Mouse (Mus musculus) heart, postnatal 4 days (tissue): Measurements from ENCODE around the gene Nthl1. TPM values are rescaled to one million over a fixed set of nuclear protein-coding genes. Genes with fewer than 3 reads are reported as not detected.

Experiments
- DNase-seq: peaks from one replicate; pipeline ENCODE4 v3.0.0; 2021
- total RNA-seq, 2 experiments: library from RNA; stranded (reverse); gene quantifications; 2 replicates each; pipeline ENCODE4 v1.2.3; 2021

Nthl1 gene
- total RNA-seq, 2 experiments from 2014 or later: 4.0 TPM

DNA sequence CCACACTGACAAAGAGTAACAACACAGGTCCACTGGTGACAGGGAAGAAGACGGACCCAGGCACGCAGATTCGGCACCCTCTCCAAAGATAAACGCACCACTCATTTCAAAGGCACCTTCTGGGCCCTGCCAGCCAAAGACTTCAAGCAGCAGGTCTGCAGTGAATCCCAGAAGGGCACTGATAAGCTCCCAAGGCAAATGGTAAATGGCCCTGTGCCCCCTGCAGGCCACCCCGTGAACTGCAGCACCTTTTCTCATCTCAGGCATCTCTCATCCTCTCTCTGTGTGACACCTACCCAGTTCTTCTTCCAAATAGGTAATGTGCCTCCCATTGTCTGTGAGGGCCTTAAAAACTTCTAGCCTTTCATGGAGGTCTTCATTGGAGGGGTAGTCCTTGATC is 3.8 kb upstream of the Nthl1 start:
- peak; percentile 81 for DNase-seq

GRCm38 (mm10) chr17:24630072-24630471 is 2.4 kb upstream of the Nthl1 start:
- no peak for DNase-seq

DNA sequence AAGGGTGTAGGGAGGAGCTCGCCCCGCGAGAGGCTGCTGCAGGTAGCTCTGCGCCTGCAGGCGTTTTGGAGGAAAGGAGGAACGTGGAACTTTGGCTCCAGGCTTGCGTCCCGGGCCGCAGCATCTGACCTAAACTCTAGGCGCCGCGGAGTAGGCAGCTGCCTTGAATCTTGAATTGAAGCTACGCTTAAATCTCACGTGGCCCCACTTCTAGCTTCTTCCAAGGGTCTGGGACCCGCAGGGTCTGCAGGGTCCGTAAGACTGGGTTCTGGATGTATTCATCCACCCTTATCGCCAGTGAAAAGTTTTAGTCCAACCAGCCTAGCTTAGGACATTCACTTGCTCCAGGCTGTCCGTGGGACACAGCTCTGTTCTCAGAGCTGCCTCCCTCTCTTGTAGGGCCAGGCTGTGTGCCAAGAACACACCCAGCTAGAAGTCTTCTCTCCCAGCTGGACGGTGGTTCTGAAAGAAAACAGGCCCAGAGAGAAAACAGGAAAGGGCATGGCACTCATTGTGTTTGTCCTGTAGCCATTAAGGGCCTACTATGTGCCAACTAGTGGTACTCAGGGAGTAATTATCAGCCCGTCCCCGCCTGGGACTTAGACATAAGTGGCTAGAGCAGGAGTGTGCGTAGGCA is 451 bp downstream of the Nthl1 start:
- DNase-seq: peak; percentile 80

DNA sequence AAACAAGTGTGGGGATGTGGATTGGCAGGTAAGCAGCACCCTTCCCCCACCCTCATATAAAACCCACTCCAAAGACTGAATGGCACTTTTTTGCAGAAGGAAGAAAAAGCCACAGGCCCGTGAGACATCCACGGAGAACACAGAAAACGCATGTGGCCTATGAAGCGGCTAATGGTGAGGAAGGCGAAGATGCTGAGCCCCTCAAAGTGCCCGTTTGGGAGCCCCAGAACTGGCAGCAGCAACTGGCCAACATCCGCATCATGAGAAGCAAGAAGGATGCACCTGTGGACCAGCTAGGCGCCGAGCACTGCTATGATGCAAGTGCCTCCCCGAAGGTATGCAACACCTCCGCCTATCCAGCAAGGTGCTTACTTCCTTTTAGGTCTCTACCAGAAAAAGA is 1.4 kb downstream of the Nthl1 start:
- no peak for DNase-seq

DNA sequence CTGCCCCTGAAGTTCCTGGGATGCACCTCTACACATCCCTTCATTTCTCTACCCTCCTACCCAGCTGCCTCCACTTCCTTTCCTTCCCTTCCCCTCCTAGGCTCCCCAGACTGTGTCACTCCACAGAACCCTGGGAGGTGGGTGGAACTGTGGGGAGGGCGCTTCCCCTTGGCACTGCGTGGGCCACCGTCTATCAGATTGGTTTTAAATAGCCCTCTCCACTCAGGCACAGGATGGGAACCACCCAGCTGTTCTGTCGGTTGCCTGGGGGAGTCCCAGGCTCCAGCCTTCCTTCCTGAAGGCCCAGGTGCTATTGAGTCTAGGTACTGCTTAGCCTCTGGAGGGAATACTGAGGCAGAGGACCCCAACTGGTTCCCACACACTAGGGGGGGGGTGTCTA is 2.5 kb downstream of the Nthl1 start:
- peak; percentile 28 for DNase-seq

- DNase-seq: no peak
Measured at GRCm38 (mm10) chr17:24635694-24636093, 3.2 kb downstream of the Nthl1 start.

GRCm38 (mm10) chr17:24636781-24637481 is 4.5 kb downstream of the Nthl1 start:
- DNase-seq: no peak

DNA sequence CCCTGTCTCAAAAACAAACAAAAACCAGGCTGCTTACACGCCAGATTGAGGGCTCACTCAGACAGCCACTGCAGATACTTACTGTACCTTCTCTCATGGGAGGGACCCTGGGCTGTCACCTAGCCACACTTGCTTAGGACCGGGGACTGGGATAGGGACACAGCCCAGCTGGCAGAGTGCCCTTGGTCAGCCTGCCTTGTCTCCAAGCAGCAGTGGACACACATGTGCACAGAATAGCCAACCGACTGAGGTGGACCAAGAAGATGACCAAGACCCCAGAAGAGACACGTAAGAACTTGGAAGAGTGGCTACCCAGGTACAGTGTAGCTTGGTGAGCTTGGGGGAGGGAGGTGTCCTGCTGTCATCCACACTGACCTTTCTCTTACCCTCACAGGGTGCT is 5.7 kb downstream of the Nthl1 start:
- DNase-seq: peak; percentile 48

- DNase-seq: peak; percentile 81
Measured at GRCm38 (mm10) chr17:24638840-24639239, 6.4 kb downstream of the Nthl1 start.

- DNase-seq: peak; percentile 45
Measured at GRCm38 (mm10) chr17:24639571-24639988, 7.1 kb downstream of the Nthl1 start.

DNA sequence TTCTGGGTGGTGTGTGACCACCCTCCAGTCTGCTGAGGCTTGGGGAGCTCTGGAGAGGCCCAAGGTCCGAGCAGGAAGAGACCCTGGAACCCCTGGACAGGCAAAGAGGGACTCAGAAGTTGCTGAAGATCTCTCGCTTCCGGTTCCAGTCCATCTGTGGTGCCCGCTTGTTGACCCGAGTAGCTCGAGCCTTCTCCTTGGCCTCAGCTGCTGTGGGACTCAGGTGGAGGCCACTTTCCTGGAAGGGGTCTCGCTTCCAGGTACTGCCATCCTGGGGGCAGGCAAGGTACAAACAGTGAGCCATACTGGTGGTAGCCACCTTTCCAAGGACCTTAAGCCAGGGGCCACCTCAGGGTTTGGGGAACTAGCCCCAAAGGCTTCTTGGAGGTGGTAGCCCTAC is 7.6 kb downstream of the Nthl1 start:
- DNase-seq: no peak

DNA sequence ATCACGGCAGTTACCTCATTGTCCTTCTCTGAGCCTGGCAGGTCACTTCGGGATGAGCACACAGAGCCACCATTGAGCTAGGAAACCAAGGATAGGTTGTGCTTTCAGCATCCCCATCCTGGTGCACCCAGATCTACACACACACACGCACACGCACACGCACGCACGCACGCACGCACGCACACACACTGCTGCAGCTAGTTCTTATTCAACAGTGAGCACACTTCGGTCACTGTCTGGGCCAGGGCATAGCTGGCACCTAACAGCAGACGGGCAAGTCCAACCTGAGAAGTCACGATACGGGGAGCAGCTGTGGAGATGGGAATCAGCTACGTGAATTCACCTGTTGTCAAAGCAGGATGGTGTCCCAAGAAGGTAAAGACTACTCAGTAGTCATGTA is 8.1 kb downstream of the Nthl1 start:
- DNase-seq: no peak

DNA sequence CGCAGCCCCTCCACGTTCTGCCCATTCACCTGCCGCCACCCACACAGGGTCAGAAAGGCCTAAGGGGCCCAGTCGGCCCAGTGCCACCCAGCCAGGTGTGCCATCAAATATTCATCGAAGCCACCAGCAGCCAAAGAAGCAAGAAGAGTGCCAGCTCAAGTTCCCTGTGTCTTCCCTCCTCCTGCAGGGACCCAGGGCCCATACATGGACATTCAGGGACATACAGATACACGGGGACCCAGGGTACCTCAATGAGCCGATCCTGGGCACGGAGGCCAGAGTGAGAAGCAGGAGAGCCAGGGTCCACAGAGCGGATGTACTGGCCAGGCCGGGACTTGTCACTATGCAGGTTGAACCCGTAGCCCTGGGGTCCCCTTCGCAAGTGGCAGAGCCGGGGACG is 9.5 kb downstream of the Nthl1 start:
- no peak for DNase-seq

DNA sequence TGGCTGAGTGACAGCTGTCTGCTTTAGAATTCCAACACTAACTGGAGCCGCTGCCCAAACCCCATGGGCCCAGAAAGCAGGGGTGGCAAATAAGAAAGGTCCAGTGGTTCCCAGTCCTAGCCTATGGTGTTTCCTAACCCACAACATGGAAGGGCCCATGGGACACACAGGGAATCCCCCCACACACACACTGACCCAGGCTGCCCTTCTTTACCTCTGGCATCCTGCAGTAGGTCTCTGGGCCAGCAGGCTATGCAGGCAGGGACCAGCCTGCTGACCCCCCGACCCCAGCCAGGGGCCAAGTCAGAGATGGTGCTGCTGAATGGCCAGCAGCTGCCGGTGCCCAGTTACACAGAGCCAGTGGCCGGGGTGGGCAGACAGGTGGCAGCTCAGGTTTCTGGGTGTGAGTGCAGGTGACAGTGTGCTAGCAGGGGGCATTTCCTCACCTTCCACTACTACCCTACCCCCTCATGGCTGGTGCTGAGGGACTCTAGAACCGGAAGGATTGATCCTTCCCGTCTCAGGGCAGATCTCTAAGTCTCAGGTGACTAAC is 10.4 kb downstream of the Nthl1 start:
- no peak for DNase-seq

DNA sequence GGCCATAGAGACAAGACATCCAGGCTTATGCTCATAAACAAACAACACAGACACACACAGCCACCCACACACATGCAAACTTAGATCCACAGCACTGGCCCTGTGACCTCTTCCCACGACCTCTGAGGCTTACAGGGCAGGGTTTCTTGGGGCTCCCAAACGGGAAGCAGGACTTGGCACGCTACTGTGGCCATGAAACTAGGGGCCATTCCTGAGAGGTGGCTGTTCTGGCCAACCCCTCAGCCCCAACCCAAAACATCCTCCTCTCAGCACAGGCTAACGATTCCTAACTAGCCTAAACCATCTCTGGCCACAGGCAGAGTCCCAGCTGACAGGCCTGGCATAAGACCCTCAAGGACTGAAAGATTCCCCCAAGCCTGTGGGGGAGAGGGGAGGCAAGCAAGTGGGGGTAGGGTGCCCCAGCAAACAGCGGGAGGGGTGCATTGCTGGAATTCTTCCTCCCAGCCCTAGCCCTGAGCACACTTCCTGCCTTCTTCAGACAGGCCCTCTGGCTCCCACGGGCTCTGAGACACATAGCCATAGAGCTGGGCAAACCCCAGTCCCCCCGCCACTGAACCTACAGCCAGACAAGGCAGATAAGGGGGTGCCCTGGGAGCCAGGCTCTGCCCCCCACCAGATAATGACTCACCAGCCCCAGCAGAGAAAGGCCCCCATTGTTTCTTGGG is 11.7 kb downstream of the Nthl1 start:
- DNase-seq: peak; percentile 52

- peak; percentile 69 for DNase-seq
Measured at GRCm38 (mm10) chr17:24644875-24645721, 12.6 kb downstream of the Nthl1 start.

- peak; percentile 45 for DNase-seq
Measured at GRCm38 (mm10) chr17:24645916-24646315, 13.4 kb downstream of the Nthl1 start.

GRCm38 (mm10) chr17:24646381-24646780 is 13.9 kb downstream of the Nthl1 start:
- DNase-seq: no peak

- peak; percentile 30 for DNase-seq
Measured at GRCm38 (mm10) chr17:24647493-24647892, 15.0 kb downstream of the Nthl1 start.

DNA sequence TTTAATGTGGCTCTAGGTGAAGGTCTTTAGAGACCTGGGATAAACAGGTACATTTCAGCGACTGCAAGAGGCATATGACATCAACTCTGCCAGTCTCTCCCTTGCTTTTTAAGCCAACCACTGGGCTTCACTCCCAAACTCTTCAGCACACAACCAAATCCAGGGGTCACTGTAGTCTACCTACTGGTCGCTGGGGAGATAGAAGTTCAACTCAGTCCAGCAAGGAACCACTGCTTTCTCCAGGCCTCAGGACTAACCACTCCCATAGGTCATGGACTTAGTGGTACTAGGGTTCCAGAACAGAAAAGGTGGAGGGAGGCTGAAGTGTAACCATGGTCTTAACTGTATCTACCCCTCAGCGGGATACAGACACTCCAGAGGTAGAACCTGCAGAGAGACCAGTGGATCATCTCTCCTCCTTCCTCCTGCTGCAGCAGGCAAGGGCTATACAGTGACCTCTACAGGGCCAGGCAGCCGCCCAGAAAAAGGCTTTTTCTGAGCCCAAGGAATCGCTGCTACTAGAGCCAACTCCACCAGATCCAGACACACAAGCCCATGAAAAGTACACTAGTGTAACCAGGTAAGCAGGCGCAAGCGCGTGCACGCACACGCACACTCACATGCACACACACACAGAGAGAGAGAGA is 16.4 kb downstream of the Nthl1 start:
- DNase-seq: no peak

DNA sequence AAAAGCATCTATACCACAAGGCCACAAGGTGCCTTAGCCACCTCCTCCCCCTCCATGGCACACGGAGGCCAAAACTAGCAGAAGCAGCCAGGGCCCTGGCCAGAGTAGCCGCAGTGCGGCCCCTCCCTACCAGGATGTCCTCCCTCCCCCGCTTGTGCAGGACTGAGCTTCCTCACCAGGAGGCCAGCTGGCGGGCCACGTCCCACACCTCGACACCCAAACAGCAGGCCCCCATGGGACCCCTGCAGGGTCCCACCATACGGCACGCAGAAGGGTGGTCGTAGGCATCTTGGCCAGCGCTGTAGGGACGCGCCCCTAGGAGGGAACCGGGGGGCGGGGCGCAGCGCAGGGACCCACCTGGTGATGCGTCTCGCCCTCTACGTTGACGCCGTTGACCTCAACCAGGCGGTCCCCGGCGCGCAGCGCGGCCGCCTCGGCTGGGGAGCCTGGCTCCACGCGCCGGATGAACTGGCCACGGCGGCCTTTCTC is 17.1 kb downstream of the Nthl1 start:
- peak; percentile 65 for DNase-seq
